Mouse (Mus musculus) gastrocnemius, postnatal 10 days (tissue): Measurements from ENCODE around the gene Zdhhc8. TPM values are rescaled to one million over a fixed set of nuclear protein-coding genes. Genes with fewer than 3 reads are reported as not detected.

ENCODE experiments used
- DNase-seq: peaks from one replicate; pipeline ENCODE4 v3.0.0; 2021; ENCODE audit warnings: mixed read lengths
- long read RNA-seq, 2 experiments: library from polyadenylated mRNA; stranded (forward); transcript quantifications; one replicate each; pipeline ENCODE4 v2.0.0; 2021
- total RNA-seq, 2 experiments: library from RNA; stranded (reverse); gene quantifications; 2 replicates each; pipeline ENCODE4 v1.2.3; 2021

Gene Zdhhc8
- 10 to 100 TPM; 26.3 to 29.7 TPM for total RNA-seq
- long read RNA-seq, experiment 1, full-length matches to known transcripts = 12 of 40 reads
- long read RNA-seq, experiment 1, partial matches to known transcripts = 8 of 40 reads
- long read RNA-seq, experiment 1, other reads (novel, unspliced or antisense) = 20 of 40 reads
- long read RNA-seq, experiment 2, full-length matches to known transcripts = 7 of 26 reads
- long read RNA-seq, experiment 2, partial matches to known transcripts = 5 of 26 reads
- long read RNA-seq, experiment 2, other reads (novel, unspliced or antisense) = 14 of 26 reads

DNA sequence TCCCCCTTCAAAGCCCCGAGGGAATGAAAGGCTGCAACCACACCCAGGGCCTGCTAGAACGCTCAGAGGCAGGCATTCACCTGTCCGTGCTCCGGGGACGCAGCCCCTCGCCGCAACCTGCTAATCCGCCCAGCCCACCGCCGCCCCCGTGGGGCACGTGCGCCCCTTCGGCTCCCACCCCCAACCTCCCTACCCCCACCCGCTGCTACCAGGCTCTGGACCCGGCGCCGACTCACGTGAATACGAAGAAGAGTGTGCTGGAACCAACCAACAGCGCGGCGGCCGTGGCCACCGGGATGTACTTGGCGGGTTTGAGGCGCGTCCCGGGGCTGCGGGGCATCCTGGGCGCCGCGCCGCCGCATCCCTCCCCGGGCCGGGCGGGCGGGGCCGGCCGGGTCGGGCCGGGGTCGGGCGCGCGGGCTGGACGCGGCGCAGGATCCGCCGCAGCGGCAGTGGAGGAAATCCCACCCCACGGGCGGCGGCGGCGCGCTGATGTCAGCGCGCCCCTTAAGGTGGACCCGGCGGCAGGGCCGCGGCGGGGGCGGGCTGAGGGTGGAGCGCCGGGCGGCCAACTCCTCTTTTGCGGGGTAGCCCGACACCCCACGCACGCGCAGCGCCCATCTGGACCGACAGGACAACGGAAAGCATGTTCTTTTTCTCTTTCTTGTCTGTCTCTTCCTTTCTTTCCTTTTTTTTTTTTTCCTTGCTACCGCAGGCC is at the start of gene Zdhhc8:
TSS of gene Zdhhc8 (minus strand) at position 466 of the 718 bp plus-strand sequence.
- DNase-seq = peak; percentile 78

- DNase-seq = no peak
Observed at GRCm38 (mm10) chr16:18275166-18275565, 40.2 kb upstream of the Zdhhc8 start.

DNA sequence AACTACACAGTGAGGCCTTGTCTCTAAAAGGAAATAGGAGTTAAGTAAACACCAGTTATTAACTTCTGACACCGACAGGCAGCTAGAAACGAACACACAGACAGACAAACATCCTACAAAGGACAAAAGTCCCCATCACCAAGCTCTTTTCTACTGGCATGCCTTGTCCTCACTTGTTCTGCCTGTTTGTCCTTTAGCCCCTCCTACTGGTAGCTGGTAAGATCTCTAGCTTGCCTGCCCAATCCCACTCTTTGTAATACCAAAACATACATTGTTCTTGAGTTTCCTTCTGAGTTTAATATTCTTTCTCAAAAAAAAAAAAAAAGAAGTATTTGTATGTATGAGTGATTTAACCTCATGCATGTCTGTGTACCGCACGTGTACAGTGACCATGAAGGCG is 33.2 kb upstream of the Zdhhc8 start:
- no peak for DNase-seq

GRCm38 (mm10) chr16:18265024-18265423 is 30.1 kb upstream of the Zdhhc8 start:
- no peak for DNase-seq

- DNase-seq = no peak
Observed at GRCm38 (mm10) chr16:18258221-18258620, 23.3 kb upstream of the Zdhhc8 start, which contains the start of gene Gm49776. TSS of gene Gm49776 (minus strand) at chr16:18258321.

DNA sequence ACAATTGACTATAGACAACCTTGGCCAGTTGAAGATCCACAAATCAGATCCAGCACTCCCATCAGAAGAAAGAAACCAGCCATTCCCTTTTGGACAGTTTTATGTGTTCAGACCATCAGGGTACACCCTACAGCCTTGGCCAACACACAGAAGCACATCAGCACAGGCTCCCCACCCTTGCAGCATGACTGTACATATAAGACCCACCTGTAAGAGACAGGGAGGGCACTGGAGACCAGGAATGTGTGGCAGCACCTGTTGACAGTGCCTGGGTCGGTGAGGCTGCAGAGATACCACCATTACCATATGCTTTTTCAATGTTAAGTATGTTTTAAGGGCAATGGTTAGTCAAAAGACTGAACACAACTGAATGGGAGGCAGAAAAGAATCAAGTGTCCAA is 18.9 kb upstream of the Zdhhc8 start:
- no peak for DNase-seq

DNA sequence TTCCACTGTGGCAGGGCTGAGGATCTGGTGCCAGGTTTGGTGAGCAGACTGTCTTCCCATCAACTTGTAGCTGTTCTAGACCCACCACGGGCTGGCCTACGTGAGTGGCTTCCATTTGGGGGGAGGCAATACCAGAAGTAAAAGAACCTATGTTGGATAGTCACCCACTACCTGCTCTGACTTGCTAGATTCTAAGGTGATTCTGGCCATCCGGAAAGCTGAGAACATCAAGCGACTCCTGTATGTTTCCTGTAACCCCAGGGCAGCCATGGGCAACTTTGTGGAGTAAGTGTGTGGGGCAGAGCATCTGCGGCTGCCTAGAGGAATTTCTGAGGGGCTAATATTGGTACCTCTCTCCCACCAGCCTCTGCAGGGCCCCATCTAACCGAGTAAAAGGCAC is 17.8 kb upstream of the Zdhhc8 start:
- no peak for DNase-seq

DNA sequence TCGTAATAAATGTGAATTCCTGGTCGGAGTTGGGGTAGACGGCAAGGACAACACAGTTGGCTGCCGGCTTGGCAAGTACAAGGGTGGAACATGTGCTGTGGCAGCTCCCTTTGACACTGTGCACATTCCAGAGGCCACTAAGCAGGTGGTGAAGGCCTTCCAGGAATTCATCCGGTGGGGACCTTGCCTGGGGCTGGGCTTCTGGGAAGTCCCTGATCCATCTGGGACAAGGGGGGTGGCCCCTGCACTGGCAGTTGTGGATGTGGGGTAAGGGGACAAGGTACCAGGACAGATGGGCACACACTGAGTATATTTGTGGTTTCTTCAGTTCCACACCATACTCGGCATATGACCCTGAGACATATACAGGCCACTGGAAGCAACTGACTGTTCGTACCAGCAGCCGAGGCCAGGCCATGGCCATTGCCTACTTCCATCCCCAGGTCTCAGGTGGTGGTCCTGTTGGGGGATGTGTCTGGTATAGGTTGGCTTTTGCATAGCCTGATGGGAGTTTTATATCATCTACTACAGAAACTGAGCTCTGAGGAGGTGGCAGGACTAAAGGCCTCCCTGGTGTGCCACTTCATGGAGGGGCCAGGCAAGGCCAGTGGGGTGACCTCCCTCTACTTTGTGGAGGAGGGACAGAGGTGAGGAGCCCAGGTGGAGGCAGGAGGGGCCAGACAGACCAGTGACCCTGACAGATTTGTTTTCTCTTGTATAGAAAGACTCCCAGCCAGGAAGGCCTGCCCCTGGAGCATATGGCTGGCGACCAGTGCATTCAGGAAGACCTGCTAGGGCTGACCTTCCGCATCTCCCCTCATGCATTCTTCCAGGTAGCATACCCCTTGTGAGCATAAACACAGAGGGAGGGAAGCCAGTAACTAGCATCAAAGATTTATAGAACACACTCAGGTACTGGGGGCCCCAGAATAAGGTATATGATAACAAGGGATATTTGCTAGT is 16.2 kb upstream of the Zdhhc8 start:
- DNase-seq = no peak

DNA sequence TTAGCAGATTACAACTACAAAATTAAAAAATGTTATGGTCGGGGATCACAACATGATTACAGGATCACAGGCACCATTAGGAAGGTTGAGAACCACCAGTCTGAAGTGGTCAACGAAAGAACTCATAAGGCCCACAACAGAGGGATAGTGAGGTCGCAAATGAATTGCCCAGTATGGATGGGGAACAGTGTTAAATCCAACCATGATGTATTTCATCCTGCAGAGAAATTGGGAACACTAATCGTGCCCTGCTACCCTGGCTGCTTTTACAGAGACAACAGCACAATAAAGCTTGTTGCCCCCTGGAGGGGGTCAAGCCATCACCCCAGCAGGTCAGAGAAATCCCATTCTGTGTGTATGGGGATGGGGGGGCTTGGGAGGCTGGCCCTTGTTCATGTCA is 15.3 kb upstream of the Zdhhc8 start:
- no peak for DNase-seq

DNA sequence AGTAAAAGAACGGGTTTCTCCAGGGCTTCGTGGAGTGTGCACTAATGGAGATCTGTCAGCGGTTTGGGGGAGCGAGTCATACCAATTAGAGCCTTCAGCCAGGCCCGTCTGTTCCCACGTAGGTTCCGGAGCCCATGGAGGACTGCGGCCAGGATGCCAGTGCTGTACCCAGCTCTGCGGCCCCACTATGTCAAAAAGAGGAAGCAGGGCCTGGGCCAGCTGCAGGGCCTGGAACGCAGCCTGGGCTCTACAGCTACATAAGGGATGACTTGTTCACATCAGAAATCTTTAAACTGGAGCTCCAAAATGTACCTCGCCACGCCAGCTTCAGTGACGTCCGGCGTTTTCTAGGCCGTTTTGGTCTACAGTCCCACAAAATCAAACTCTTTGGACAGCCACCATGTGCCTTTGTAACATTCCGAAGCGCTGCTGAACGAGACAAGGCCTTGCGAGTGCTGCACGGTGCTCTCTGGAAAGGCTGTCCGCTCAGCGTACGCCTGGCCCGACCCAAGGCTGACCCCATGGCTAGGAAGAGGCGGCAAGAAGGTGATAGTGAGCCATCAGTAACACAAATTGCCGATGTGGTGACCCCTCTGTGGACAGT is 14.5 kb upstream of the Zdhhc8 start:
- DNase-seq = peak; percentile 42

DNA sequence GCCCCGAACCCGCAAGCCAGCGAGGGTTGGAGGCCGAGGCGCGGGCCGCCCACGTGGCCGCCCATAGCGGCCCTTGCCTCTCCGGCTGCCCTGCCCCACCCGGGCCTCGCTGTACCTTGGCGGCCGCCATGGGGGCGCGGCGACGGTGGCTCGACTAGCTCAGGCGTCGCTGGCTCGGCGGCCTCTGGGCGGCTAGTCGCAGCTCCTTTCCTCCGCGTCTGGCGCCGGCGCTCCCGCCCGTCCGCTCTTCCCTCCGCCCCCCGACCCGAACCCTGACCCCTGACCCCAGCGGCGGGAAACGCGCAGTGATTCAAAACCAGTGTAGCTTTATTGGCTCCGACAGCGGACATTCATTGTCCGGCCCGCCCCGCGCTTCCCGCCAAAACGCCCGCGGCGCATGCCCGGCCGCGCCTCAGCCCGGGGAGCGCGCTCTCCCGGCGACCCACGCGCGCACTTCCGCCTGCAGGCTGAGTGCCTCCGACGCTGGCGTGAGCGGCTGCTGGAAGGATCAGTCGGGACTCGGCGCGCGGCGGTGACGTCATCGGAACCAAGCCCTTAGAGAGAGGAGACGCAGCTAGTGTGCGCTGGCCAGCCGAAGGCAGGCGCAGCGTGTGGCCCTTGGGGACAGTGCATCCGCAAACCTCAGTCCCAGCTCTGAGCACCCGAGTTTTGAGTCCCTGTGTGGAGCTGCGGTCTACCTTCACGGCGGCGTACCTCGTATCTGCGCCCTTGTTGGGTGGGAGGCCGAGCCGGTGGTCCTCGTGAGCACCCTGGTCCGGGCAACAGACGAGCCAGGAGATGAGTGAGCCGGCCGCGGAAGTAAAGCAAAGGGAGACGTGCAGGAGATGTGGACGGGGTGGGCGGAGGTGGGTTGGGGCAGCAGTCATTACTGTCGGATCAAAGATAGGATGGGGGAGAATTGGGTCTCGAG is 13.8 kb upstream of the Zdhhc8 start, which contains the start of the genes Trmt2a and Ranbp1:
TSS of gene Trmt2a (plus strand) at position 247 of the 931 bp plus-strand sequence.
TSS of gene Ranbp1 (minus strand) at position 300 of the 931 bp plus-strand sequence.
- peak; percentile 99 for DNase-seq

DNA sequence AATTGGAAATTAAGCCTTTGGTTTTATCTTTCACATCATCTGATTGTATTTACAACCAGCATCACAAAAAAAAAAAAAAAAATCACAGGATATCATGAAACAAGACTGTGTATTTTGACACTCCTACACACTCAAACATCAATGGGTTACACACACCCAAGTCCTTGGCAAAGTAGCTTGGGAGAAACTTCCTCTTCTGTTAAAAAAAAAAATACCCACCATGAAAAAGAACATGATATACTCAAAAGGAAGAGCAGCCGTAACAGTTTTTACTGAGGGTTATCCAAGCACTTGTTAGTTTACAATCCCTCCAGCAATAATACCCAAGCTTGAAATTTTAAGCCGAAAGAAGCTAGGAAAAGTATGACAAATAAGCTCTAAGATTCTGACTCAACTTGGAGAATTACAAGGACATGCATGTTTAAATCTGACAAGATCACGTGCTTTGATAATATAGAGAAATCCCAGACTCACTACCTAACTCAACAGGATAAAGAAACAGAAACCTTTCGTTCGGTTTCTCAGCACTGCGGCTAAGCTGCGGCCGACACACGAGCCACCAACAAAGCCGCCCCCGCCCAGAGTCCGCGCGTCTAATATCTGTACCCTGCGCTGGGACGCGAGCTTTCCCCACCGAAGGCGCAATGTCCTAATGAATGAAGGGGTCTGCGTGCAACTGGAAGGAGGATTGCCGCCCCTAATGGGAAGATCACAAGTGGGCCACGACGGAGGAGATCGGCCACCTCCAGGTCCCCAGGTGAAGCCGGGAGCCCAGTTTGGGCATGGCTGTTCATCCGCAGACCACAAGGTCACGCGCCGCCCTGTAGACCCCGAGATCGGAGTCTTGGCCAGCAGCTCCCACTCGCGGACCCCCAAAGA is 12.8 kb upstream of the Zdhhc8 start:
- no peak for DNase-seq

DNA sequence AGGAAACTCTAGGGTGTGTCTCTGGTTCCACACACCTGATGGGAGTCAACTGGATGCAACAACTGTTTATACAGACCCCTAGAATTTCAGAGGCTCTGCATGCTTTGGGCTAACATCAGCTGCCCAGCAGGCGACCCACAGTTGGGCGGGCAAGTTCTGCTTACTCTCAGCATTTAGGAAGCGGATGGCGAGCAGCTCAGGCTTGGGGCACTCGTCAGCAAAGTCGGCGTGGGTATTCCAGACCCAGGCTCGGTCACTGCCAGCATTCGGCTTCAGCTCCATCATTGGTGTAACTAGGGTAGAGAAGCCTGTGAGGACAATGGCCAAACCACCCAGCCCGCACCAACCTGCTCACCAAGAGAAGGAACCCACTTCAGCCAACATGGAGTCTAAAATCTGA is 6.6 kb upstream of the Zdhhc8 start:
- DNase-seq = no peak

GRCm38 (mm10) chr16:18236676-18237501 is 2.0 kb upstream of the Zdhhc8 start:
- DNase-seq = no peak

GRCm38 (mm10) chr16:18235389-18236065 is 591 bp upstream of the Zdhhc8 start:
- peak; percentile 59 for DNase-seq

- DNase-seq = no peak
Observed at GRCm38 (mm10) chr16:18233919-18234670, 841 bp downstream of the Zdhhc8 start.

DNA sequence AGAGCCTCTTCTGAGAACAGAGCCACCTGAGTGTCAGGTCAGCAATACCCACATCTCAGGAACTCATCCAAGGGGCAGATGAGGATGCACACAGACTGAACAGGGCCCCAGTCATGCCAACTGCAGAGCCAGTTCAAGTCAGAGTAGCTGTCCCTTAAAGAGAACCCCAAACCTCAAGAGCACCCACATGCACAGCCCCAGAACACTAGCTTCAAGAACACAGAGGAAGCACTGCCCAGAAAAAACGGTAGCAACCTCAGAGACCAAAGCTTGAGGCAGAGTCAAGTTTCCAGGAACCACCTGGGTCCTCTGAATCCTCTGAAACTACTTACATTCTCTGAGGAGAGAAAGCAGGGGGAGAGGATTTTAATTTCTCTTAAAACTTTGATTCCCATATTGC is 1.5 kb downstream of the Zdhhc8 start:
- no peak for DNase-seq
